Mouse (Mus musculus) gastrocnemius, adult 18-20 months (tissue): ENCODE data around the gene Casr. TPM values are rescaled to one million over a fixed set of nuclear protein-coding genes. Genes with fewer than 3 reads are reported as not detected.

Experiments
- total RNA-seq, 2 experiments: library from RNA; stranded (reverse); gene quantifications; 2 replicates each; pipeline ENCODE4 v1.2.3; 2021

Casr gene
- total RNA-seq, 2 experiments from 2014 or later: 5.4 to 9.7 TPM

Other genes with a start within 250 kb of the Casr start
- gene BC117090, start 227.8 kb downstream of the Casr start, total RNA-seq: not detected
- gene BC100530, start 194.4 kb downstream of the Casr start, total RNA-seq: not detected
- not detected for gene Stfa2, start 153.7 kb downstream of the Casr start, total RNA-seq
- not detected for gene Stfa3, start 106.7 kb downstream of the Casr start, total RNA-seq
- under 1 TPM; 0.14 to 0.28 TPM for gene Cd86, start 103.9 kb upstream of the Casr start, total RNA-seq
- under 1 TPM; 0.11 to 0.28 TPM for gene Ildr1, start 131.8 kb upstream of the Casr start, total RNA-seq
- gene Slc15a2, start 222.8 kb upstream of the Casr start, total RNA-seq: 1 to 10 TPM; 1.5 to 2.2 TPM